Mouse (Mus musculus) megakaryocyte progenitor cell, adult 5-6 weeks (primary cell): Measurements from ENCODE around the gene Aplf. TPM values are rescaled to one million over a fixed set of nuclear protein-coding genes. Genes with fewer than 3 reads are reported as not detected.

Experiments used
- ATAC-seq: replicated peaks from 2 replicates; pipeline ENCODE4 v1.8.0; 2016; ENCODE audit warnings: mild to moderate bottlenecking, moderate TSS enrichment, inconsistent platforms; ENCODE audit not compliant: poor library complexity
- total RNA-seq, 2 experiments: library from RNA; stranded (forward) in 1 of 2; stranded (reverse) in 1 of 2; fragments of 157-497, 149-512 nt in 1 of 2; fragments of 200-1000 nt in 1 of 2; gene quantifications; 2 replicates each; pipeline versions ENCODE4 v1.2.3 to v1.2.4; 2015 to 2017

The Aplf gene
- 12.4 and 17.0 TPM in 2 replicates for total RNA-seq (2015)
- total RNA-seq (2017): 24.1 and 25.7 TPM in 2 replicates

DNA sequence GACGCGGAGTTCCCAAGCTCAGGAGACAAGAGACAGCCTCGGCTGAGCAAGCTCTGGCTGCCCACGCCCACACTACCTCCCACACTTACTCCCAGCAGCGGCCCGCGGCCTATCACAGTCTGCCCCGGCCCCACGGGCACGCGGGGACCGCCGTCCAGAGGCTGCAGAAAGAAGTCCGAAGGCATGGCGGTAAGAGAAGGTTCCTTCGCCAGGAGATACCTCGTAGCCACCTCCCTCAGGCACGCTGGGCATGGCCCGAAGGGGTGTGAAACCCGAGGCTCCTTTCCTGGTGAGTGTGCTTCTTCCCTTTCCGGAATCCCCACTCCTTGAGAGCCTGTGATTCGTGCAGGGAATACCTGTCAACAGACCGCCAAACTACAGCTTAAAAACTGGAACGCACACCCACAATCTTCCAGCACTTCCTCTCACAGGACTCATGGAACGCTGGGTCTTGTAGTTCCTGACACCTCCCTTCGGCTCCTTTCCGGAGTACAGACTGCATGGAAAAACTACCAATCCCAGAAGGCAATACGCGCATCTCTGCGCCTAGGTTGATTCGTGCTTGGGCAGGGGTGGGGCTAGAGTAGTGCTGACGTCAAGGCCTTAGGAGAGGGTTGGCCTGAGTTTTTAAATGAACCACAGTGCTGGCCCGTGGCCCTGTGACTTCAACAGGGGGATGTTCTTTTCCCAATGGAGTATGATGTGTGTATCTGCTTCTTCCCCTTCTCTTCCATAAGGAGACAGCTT, at the start of gene Aplf:
Aplf (minus strand) TSS at position 423 of the 747 bp plus-strand sequence.
- ATAC-seq: peak; percentile 94

DNA sequence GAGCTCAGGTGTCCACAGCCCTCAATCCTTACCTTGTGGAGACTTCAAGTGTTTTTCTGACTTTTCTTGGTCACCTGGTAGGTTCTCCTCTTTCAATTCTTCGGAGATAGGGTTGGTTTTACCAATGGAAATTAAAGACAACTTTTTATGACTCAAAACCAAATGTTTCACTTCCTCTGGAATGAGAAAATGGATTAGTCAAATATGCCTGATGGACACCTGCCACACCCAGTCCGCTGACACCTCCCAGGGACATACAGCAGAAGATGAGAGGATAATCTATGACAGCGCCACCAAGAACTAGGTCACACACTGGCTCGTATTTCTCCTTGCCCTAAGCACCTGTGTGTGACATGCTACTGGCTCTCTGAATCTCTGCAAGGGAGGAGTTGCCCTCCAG, 42.1 kb upstream of the Aplf start:
- ATAC-seq: no peak

DNA sequence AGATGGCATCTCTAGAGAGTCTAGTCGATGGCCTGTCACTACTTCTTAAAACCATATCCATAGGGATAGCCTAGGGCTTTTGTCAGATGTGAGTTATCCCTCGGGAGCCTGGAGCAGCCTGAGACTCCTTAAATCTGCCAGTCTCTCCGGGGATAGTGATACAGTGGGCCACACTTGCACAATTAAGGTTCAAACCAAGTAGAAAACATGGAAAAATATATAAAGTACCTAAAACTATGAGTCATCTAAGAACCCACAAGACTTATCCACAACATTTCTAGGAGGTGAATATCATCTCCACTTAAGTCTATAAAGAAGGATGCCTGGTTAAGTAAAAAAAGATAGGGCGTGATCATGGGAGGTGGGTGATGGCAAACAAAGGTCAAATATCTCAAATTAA, 40.3 kb upstream of the Aplf start:
- no peak for ATAC-seq

DNA sequence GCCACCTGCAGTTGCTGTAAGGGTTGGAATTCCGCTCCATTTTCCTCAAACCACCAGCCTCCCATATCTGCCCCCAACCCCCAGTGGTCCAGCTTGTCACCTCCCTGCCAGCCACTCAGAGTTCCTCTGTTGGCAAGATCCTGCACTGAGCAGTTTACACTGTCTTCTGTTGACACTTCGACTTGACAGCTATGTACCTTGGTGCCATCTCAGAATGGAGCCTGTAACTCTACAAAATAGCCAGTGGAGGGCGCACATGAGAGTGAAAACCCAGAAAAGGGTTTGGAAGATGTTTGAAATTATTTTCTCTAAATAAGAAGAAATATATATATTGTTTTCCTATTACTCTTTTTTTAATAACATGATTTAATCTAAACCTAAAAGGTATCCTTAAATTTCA, 34.3 kb upstream of the Aplf start:
- ATAC-seq: peak; percentile 70; the same call in 1 of the 2 replicates

DNA sequence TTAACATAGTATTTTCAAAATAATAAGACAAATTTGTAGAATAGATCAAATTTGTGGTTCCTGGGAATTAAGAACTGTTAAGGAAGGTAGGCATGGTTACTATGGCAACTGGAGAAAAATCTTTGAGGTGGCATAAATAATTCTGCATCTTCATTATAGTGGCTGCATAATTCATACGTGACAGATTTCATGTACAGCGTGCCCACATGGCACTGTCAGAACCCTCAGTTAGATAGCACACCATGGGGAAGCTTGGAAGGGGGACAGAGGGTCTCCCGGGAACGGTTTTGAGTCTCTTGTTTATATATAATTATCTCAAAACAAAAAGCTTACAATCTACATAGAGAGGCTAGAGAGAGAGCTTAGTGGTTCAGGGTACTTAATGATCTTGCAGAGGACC, 24.6 kb upstream of the Aplf start:
- no peak for ATAC-seq

DNA sequence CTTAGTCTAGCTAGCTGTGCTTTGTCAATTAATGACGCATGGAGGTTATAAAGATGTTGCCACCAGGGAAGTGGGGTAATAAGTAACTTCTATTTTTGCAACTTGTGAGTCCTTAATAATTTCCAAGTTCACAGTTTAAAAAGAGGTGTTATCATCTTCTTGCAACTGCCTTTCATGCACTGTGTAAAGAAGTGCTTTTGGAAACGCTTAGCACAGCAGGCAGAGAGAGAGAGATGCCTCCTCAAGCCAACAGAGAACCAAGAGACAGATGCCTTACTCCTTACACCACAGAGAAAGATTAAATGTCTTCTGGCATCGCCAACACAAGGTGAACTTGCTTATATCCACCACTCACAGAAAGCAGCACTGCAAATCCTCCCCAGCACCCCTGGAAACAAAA, 24.0 kb upstream of the Aplf start:
- ATAC-seq: no peak

DNA sequence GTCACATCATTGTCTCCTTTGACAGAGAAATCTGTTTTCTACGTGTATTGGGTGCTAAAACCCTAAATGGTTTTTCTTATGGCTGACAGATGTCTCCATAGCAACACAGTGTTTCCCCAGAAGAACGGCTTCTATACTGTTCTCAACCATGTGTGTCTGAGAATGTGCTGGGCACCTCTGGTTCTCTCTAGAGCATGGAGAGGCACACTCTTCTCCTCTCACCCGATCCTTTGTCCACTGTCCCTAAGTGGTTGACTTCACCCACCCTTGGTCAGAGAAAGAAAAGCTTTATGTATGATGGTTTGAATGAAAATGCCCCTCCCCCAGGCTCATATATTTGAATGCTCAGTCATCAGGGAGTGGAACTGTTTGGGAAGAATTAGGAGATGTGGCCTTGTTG, 8.4 kb upstream of the Aplf start:
- no peak for ATAC-seq

DNA sequence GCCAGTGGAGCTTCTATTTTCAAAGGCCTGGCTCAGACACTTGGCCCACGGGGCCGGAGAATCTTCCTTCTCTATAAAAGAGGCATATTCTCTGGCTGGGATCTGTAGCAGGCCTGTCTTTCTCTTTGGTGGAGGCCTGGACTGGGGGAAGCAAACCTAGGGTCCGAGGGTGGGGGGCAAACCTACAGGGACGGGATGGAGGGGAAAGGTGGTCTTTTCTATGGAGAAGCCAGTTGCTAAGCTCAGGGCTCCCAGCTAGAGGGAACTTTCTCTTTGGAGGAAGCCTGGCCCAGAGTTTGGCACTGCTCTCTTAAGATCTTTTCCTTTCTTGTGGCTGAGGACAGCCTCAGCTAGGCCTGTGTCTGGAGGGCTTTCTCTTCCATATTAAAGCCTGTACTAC, 668 bp upstream of the Aplf start:
- no peak for ATAC-seq

DNA sequence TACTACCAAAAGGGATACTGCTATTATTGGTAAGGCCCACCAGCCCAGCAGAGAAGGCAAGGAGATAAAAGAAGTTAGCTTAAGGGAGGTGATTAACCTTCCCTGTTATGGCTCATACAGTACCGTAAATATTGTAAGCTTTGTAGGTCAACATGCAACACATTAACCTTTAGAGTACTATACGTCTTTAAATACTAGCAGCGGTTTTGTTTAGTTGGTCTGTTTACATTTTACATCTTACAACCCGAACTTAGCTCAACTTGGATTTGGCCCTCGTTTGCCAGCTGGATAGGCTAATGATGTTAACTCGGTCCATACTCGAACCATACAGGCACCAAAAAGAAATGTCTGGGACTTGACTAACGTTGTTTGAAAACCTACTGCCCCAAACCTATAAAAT, 640 bp downstream of the Aplf start:
- ATAC-seq: no peak

DNA sequence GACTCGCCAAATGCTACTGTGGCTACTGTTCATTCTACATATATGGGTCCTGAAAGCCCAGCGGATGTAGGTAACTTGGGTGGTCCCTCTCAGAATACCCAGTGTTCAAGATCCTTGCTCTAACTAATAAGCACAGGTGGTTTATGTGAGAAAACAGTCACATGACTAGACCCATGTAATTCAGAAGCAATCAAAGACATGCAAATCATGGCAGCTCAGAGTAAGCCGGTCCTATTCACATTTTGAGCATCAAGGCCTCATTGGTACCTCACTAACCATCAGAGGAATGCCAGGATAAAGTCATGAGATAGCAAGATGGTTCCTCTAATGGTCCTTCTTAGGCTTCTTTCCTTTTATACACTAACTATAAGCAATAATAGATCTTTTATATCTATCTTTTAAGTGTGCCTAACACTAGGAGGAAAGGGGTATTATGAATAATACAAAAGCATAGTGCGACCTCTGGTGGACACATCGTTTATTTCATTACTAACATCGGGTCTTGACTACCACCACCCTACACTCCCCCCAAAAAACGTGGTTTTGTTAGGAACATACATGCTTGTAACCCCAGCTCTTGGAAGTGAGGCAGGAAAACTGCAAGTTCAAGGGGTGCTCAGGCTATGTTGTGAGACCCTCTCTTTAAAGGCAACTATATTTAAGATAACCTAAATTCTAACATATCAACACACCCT, 2.0 kb downstream of the Aplf start:
- ATAC-seq: peak; percentile 49

DNA sequence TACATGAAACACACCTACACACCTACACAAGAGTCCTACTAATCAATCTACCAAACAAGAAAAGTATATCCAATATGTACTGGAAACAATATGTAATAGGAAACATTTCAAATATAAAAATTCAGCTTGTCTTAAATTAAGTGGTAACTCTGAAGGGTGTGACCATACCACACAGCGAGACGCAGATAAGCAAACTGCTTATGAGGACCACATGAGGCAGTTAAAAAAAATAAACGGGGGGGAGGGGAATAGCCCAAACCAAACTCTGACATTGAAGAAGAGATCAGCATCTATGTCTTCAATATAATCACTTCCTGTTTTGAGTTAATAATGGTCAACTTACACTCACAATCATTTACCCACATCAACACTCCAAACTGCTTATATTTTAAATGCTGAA, 3.3 kb downstream of the Aplf start:
- ATAC-seq: no peak

DNA sequence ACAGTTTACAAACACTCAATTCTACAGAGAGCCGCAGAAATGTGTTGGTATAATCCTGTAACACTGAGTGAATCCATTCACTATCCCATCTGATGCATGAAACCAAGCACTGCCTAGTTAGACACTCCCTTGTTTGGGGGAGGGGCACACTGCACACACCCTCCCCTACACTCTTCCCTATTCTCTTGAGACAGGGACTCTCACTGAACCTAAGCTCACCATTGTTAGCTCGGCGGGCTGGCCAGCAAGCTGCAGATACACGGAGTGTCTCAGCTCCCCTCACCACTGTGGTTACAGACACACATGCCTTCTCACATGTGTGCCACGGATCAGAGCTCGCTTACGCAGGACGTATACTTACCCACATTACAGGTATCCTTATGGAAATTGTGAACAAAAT, 4.2 kb downstream of the Aplf start:
- no peak for ATAC-seq

DNA sequence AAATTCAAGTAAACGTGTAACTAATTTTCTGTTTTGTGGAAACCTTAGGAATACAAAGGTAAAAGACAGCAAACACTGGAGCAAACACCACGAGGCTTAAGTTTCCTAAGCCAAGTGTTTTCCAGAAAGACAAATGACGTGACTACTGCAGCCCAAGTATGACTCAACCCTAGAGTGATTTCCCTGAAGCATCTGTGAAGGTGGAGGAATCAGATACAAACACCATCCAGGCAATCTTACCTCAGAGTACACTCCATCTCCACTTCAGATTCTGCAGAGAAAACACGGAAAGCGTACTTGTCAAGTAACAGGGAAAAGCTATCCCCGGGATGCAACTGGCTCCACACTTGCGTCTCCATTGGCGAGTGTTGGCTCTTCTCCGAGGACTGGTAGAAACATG, 8.5 kb downstream of the Aplf start:
- ATAC-seq: no peak

DNA sequence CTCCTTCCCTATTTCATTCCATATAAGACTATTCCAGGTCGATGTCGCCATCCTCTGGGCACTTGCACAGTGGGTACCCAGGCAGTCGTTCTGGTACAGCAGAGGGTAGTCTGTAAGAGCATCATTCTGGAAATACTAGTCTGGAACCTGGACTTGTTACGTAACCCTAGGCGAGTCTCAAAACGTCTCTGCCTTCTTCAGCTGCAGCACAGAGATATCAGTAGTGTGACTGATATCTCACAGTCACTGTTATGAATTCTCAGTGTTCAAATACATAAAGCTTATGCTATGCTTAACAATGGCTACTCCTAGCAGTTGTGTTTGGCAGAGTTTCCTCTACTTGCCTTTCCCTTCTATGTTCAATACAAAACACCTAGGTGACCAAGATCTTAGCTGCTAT, 9.8 kb downstream of the Aplf start:
- peak; percentile 95 for ATAC-seq

DNA sequence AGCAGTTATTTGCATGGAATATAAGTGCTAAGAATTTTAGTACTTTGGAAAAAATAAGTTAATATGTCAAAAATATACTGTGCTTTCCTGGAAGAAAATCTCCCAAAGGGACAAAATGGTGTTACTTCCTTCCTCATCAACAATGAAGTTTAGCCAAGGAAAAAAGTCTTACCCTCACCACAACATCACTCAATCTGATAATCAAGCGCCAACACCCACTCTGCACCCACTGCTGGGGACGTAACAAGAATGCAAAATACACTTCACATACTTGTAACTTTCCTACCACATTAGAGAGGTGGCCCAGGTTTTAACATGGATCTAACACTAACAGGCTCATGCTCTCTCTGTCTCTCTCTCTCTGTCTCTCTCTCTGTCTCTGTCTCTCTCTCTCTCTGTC, 10.3 kb downstream of the Aplf start:
- peak; percentile 32; the same call in 1 of the 2 replicates for ATAC-seq

DNA sequence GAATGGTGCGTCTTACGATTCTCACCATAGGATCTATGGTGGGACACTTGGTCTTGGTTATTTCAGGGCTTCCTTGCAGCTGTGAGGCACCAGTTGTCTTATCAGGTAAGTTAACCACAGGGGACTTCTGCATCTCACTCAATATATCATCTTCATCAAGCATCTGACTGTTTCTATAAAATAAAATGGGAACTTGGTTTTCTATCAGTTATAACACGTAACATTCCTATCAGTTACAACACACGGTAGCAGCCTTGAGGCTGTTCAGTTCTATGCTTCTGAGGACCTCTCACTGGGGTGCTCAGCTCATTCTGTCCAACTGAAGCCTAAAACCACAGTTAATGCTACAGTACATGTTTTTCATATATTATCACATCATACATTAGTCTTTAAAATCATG, 13.2 kb downstream of the Aplf start:
- ATAC-seq: peak; percentile 52

DNA sequence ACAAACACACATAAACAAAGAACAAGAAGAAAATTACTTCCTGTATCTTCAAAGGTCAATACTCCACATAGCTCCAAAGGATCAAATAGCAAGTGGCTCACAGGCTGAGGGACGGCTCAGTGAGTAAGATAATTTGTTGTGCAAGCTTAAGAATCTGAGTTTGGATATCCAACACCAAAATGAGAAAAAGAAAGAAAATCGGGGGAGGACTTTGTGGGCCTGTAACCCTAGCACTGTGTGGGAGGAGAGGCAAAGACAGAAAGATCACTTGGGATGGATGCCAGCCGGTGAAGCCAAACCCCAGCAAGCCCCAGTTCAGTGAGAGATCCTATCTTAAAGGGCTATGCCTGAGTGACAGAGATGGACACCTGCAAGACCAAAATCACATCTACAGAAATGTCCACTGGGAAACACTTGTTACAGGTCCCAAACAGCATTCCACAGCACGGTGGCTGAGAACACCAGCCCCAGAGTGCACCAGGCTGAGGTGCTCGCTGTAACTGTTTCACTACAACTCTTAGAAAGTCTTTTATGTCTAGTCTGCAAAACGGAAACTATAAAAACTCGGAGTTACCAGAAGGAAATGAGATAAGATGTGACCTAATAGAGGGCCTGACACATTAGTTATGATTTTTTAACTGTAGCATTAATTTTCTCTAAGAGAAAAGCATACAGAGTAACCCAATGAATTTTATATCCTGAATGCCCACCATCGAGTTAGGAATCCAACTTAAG, 17.9 kb downstream of the Aplf start:
- peak; percentile 46 for ATAC-seq

DNA sequence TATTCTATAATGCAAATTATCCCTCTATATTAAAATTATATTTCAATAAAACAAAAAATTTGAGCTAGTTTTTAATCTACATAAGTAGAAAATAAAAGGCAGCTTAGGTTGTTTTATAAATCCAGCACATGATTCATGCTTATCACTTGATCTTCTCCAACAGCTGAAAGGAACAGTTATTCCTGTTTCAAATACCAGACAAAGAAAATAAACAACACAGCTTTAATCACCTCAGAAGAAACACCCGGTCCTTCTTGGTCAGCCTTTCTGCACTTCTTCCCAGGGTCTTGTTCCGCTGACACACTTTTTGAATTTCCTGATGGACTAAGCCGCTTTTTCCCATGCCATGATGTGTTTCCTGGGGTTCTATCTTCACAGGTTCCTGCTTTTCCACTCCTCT, 18.5 kb downstream of the Aplf start:
- ATAC-seq: no peak

DNA sequence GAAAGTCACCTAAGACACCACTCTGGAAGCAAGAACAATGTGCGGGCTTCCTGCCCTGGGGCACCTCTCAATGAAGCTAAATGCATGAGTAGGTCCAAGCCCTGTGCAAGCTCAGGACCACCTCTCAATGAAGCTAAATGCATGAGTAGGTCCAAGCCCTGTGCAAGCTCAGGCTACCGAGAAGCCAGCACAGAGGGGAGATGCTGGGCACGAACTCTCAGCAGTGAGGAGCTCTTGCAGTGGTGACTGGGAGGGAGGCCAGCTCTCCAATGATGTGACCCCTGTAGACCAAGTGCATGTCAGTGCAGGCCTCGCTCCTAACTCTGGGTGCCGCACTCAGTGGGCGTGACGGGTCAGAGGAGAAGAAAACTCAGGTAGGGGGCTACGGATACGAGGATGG, 19.3 kb downstream of the Aplf start:
- ATAC-seq: no peak

DNA sequence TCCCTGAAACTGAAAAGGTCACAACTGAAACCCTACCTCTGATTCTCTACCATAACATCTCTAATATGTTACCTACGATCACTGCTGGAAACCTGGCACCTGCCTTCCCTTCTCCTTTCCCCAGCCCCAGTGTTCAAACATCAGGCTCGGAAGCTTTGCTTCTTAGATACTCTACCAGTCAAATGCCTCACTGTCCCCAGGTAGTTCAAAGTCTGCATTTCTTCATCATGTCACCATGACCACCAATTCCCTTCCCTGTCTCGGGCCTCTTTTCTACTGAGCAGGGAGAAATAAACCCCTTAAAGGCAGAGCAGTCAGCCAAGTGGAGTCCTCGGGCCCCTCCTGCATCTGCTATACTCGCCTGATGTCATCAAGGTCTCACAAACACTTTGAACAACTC, 20.2 kb downstream of the Aplf start:
- no peak for ATAC-seq

DNA sequence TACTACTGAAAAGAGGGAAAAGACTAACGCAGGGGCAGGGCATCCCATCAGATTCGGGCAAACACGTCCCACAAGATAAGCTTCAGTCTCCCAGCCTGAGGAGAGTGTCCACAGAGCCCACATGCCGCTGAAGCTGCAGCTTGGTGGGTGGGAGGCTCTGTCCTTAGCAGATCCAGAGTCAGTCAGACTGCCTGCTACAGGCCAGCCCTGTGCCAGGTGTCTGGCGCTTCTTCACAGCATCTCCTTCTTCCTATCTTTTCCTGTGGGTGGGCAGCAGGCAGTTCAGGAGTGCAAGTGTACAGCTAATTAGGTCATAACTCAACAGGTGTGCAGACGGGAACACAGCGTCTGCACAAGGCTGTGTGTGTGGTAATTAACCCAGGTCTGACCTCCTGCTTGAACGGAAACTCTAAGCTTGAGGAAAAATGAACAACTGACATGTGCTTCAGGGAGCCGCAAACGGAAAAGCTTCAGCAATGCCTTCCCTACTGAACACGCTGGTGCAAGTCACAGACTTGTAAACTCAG, 33.8 kb downstream of the Aplf start:
- ATAC-seq: no peak

DNA sequence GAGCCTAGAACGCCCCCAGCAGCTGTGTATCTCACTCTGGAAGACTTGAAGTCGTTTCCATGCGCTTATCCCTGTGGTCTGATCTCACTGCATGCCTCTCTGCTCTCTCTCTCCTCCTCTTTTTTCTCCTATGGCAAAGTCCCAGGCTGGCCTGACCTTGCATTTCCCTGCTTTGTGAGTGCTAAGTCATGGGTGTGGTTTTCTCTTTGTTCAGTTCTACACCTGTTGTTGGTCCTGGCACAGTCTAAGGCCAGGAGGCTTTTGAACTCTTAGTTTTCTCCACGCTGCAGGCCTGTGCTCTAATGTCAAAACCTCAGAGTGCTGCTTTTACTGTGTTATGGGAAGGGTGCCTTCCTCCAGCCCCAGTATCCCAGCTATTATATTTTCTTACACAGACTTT, 39.8 kb downstream of the Aplf start:
- no peak for ATAC-seq
